Mouse (Mus musculus): ENCODE results near the gene Stard10. TPM values are rescaled to one million over a fixed set of nuclear protein-coding genes. Genes with fewer than 3 reads are reported as not detected.

Gene Stard10
- polyA plus RNA-seq, 1 experiment = 114 TPM

GRCm38 (mm10) chr7:101354423-101354822, 37.5 kb downstream of the Stard10 start:
- 14% methylated on average over 5 of the region's 5 CpGs for WGBS
- peak overlapping the region; percentile 40 for H3K4me3 ChIP-seq (replicated peaks; ENCODE audit: control insufficient read depth, low read depth, low read length)
- H3K27ac ChIP-seq (ENCODE audit: control insufficient read depth, insufficient read depth, low read depth, low read length, poor library complexity) = peak overlapping the region; percentile 79
- TF ChIP-seq POLR2A (IDR thresholded peaks at IDR 0.05; ENCODE audit: borderline replicate concordance, control insufficient read depth, low read depth, low read length) (no peak), CTCF (IDR thresholded peaks at IDR 0.05; ENCODE audit: control insufficient read depth, insufficient read depth, low read length) (no peak)
- H3K4me1 ChIP-seq (ENCODE audit: control insufficient read depth, insufficient read depth, low read length) = peaks cover 19% of the 10 kb centered on the region

GRCm38 (mm10) chr7:101355551-101356100, 38.7 kb downstream of the Stard10 start:
- no peak overlapping the region for H3K4me3 ChIP-seq (replicated peaks; ENCODE audit: control insufficient read depth, low read depth, low read length)
- H3K27ac ChIP-seq (ENCODE audit: control insufficient read depth, insufficient read depth, low read depth, low read length, poor library complexity) = peak overlapping the region; percentile 19; the same call in 1 of the 2 replicates
- TF ChIP-seq CTCF (IDR thresholded peaks at IDR 0.05; ENCODE audit: control insufficient read depth, insufficient read depth, low read length) = no peak
- no peak for TF ChIP-seq POLR2A (IDR thresholded peaks at IDR 0.05; ENCODE audit: borderline replicate concordance, control insufficient read depth, low read depth, low read length)
- H3K4me1 ChIP-seq (ENCODE audit: control insufficient read depth, insufficient read depth, low read length) = peaks cover 22% of the 10 kb centered on the region
- whole genome bisulfite sequencing = 72% methylated on average over 6 of the region's 6 CpGs

- 15% methylated on average over 3 of the region's 3 CpGs for WGBS
- Histone ChIP-seq H3K27ac (ENCODE audit: control insufficient read depth, insufficient read depth, low read depth, low read length, poor library complexity) (peak overlapping the region; percentile 77), H3K4me3 (replicated peaks; ENCODE audit: control insufficient read depth, low read depth, low read length) (peak overlapping the region; percentile 16), H3K4me1 (ENCODE audit: control insufficient read depth, insufficient read depth, low read length) (peaks cover 25% of the 10 kb centered on the region)
- TF ChIP-seq POLR2A (IDR thresholded peaks at IDR 0.05; ENCODE audit: borderline replicate concordance, control insufficient read depth, low read depth, low read length) (no peak), CTCF (IDR thresholded peaks at IDR 0.05; ENCODE audit: control insufficient read depth, insufficient read depth, low read length) (peak; percentile 5; the same call in 1 of the 2 replicates)
These were observed 40.0 kb downstream of the Stard10 start for GRCm38 (mm10) chr7:101356868-101357267.

- TF ChIP-seq CTCF (IDR thresholded peaks at IDR 0.05; ENCODE audit: control insufficient read depth, insufficient read depth, low read length) (no peak), POLR2A (IDR thresholded peaks at IDR 0.05; ENCODE audit: borderline replicate concordance, control insufficient read depth, low read depth, low read length) (no peak)
- no peak overlapping the region for H3K4me3 ChIP-seq (replicated peaks; ENCODE audit: control insufficient read depth, low read depth, low read length)
- H3K27ac ChIP-seq (ENCODE audit: control insufficient read depth, insufficient read depth, low read depth, low read length, poor library complexity) = peak overlapping the region; percentile 85; the same call in 1 of the 2 replicates
- H3K4me1 ChIP-seq (ENCODE audit: control insufficient read depth, insufficient read depth, low read length) = peaks cover 31% of the 10 kb centered on the region
- 39% methylated on average over 3 of the region's 3 CpGs for WGBS
These were observed 43.5 kb downstream of the Stard10 start for GRCm38 (mm10) chr7:101360406-101360805.

GRCm38 (mm10) chr7:101361021-101361420, 44.1 kb downstream of the Stard10 start:
- Histone ChIP-seq H3K27ac (ENCODE audit: control insufficient read depth, insufficient read depth, low read depth, low read length, poor library complexity) (peak overlapping the region; percentile 85), H3K4me3 (replicated peaks; ENCODE audit: control insufficient read depth, low read depth, low read length) (peak overlapping the region; percentile 74), H3K4me1 (ENCODE audit: control insufficient read depth, insufficient read depth, low read length) (peaks cover 29% of the 10 kb centered on the region)
- no peak for TF ChIP-seq CTCF (IDR thresholded peaks at IDR 0.05; ENCODE audit: control insufficient read depth, insufficient read depth, low read length)
- TF ChIP-seq POLR2A (IDR thresholded peaks at IDR 0.05; ENCODE audit: borderline replicate concordance, control insufficient read depth, low read depth, low read length) = no peak
- 10% methylated on average over 4 of the region's 4 CpGs for WGBS

- peak overlapping the region; percentile 74 for H3K4me3 ChIP-seq (replicated peaks; ENCODE audit: control insufficient read depth, low read depth, low read length)
- TF ChIP-seq POLR2A (IDR thresholded peaks at IDR 0.05; ENCODE audit: borderline replicate concordance, control insufficient read depth, low read depth, low read length) = peak; percentile 44; the same call in 1 of the 2 replicates
- no peak for TF ChIP-seq CTCF (IDR thresholded peaks at IDR 0.05; ENCODE audit: control insufficient read depth, insufficient read depth, low read length)
- 44% methylated on average over 4 of the region's 4 CpGs for WGBS
- H3K4me1 ChIP-seq (ENCODE audit: control insufficient read depth, insufficient read depth, low read length) = peaks cover 26% of the 10 kb centered on the region
- peak overlapping the region; percentile 85 for H3K27ac ChIP-seq (ENCODE audit: control insufficient read depth, insufficient read depth, low read depth, low read length, poor library complexity)
These were observed 44.9 kb downstream of the Stard10 start for GRCm38 (mm10) chr7:101361767-101362166.

- TF ChIP-seq POLR2A (IDR thresholded peaks at IDR 0.05; ENCODE audit: borderline replicate concordance, control insufficient read depth, low read depth, low read length) (peak; percentile 35; the same call in 1 of the 2 replicates), CTCF (IDR thresholded peaks at IDR 0.05; ENCODE audit: control insufficient read depth, insufficient read depth, low read length) (no peak)
- H3K27ac ChIP-seq (ENCODE audit: control insufficient read depth, insufficient read depth, low read depth, low read length, poor library complexity) = peak overlapping the region; percentile 92
- 10% methylated on average over 5 of the region's 5 CpGs for WGBS
- peak overlapping the region; percentile 74 for H3K4me3 ChIP-seq (replicated peaks; ENCODE audit: control insufficient read depth, low read depth, low read length)
- peaks cover 20% of the 10 kb centered on the region for H3K4me1 ChIP-seq (ENCODE audit: control insufficient read depth, insufficient read depth, low read length)
These were observed 45.9 kb downstream of the Stard10 start for GRCm38 (mm10) chr7:101362791-101363191.

GRCm38 (mm10) chr7:101363914-101364313, 47.0 kb downstream of the Stard10 start:
- TF ChIP-seq CTCF (IDR thresholded peaks at IDR 0.05; ENCODE audit: control insufficient read depth, insufficient read depth, low read length) (no peak), POLR2A (IDR thresholded peaks at IDR 0.05; ENCODE audit: borderline replicate concordance, control insufficient read depth, low read depth, low read length) (no peak)
- H3K4me1 ChIP-seq (ENCODE audit: control insufficient read depth, insufficient read depth, low read length) = peaks cover 18% of the 10 kb centered on the region
- H3K27ac ChIP-seq (ENCODE audit: control insufficient read depth, insufficient read depth, low read depth, low read length, poor library complexity) = peak overlapping the region; percentile 92
- WGBS = 50% methylated on average over 5 of the region's 5 CpGs
- no peak overlapping the region for H3K4me3 ChIP-seq (replicated peaks; ENCODE audit: control insufficient read depth, low read depth, low read length)

Measured in bone marrow, adult 2 months (tissue).